Mouse (Mus musculus): ENCODE data around the gene Bcdin3d. TPM values are rescaled to one million over a fixed set of nuclear protein-coding genes. Genes with fewer than 3 reads are reported as not detected.

Gene Bcdin3d
- polyA plus RNA-seq, 1 experiment from 2014 or later: 13.7 TPM

DNA sequence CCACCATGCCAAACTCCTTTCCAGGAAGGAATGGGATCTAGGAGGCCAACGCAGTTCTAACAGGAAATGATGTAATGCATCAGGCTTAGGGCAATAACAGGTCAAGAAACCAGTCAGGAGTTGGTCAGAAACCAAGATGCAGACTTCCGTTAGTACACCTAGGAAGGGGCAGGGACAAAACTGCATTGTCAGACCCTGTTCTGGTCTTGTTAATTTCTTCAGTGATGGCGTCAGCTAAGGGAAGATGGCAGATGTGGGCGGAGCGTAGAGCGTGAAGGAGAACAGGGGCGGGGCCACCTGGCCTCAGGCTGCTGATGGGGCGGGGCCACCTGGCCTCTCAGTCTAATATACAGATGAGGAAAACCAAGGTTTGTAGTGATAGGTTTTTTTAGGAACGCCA lies 53.4 kb downstream of the Bcdin3d start:
- H3K4me2 ChIP-seq (ENCODE audit: low read depth, low read length): peak overlapping the region; percentile 52
- H3K27me3 ChIP-seq (ENCODE audit: control insufficient read depth, insufficient read depth, low read depth, low read length): no peaks in the 10 kb centered on the region
- no peak overlapping the region for H3K9ac ChIP-seq (ENCODE audit: low read length)
- H3K4me3 ChIP-seq (ENCODE audit: low read length): no peak overlapping the region
- peak overlapping the region; percentile 97 for H3K27ac ChIP-seq (ENCODE audit: low read length)
- H3K36me3 ChIP-seq (ENCODE audit: control insufficient read depth, insufficient read depth, low read length): peaks cover 8% of the 10 kb centered on the region
- peaks cover 24% of the 10 kb centered on the region for H3K4me1 ChIP-seq (replicated peaks; ENCODE audit: control insufficient read depth, insufficient read depth, low read length)
- 55% methylated on average over 9 of the region's 9 CpGs for WGBS
- H3K9me3 ChIP-seq (ENCODE audit: control insufficient read depth, low read length): no peaks in the 10 kb centered on the region
- peak; percentile 18 for ATAC-seq (ENCODE audit: low read depth)

DNA sequence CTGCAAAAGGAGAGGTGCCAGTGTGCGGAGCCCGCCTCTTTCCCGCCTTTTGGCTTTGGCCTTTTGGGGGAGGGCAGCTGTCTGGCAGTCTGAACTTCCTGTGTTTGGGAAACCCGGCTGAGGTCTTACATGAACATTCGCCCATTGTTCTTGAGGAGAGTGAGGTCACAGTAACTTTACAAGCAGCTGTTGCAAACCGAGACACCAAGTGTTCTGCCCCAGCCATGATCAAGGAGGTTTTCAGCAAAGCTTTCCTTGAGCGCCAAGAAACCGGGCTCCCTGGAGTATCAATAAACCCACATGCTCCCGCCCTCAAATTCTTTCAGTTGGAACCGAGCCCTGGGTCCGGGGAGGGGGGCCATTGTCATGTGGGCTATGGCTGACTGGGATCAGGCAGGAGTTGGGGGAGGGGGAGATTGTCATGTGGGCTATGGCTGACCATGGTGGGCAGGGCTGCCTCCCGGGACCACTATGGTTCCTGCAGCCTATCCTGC lies 54.0 kb downstream of the Bcdin3d start:
- Histone ChIP-seq H3K9ac (ENCODE audit: low read length) (peak overlapping the region; percentile 58), H3K36me3 (ENCODE audit: control insufficient read depth, insufficient read depth, low read length) (peaks cover 3% of the 10 kb centered on the region), H3K9me3 (ENCODE audit: control insufficient read depth, low read length) (no peaks in the 10 kb centered on the region), H3K27me3 (ENCODE audit: control insufficient read depth, insufficient read depth, low read depth, low read length) (no peaks in the 10 kb centered on the region), H3K27ac (ENCODE audit: low read length) (peak overlapping the region; percentile 97), H3K4me1 (replicated peaks; ENCODE audit: control insufficient read depth, insufficient read depth, low read length) (peaks cover 27% of the 10 kb centered on the region), H3K4me3 (ENCODE audit: low read length) (peak overlapping the region; percentile 15), H3K4me2 (ENCODE audit: low read depth, low read length) (peak overlapping the region; percentile 52)
- 2% methylated on average over 12 of the region's 12 CpGs for WGBS
- peak; percentile 74 for ATAC-seq (ENCODE audit: low read depth)

DNA sequence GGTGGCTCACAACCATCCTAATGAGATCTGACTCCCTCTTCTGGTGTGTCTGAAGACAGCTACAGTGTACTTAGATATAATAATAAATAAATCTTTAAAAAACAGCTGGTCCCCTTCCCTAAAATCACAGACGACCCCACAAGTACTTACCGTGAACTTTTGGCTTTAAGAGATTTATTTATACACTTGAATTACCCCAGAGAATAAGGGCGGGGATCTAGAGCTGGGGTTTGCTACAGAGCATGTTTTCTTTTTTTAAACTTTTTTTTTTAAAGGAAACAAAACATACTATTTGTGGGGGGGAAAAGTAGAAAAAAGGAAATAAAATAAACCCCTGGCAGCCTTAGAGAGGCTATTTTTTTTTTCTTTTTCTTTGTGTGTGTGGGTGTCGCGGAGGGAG lies 54.4 kb downstream of the Bcdin3d start:
- Histone ChIP-seq H3K9me3 (ENCODE audit: control insufficient read depth, low read length) (no peaks in the 10 kb centered on the region), H3K4me2 (ENCODE audit: low read depth, low read length) (peak overlapping the region; percentile 52), H3K36me3 (ENCODE audit: control insufficient read depth, insufficient read depth, low read length) (peaks cover 3% of the 10 kb centered on the region), H3K27ac (ENCODE audit: low read length) (peak overlapping the region; percentile 97), H3K4me1 (replicated peaks; ENCODE audit: control insufficient read depth, insufficient read depth, low read length) (peaks cover 27% of the 10 kb centered on the region), H3K9ac (ENCODE audit: low read length) (peak overlapping the region; percentile 58), H3K27me3 (ENCODE audit: control insufficient read depth, insufficient read depth, low read depth, low read length) (no peaks in the 10 kb centered on the region), H3K4me3 (ENCODE audit: low read length) (no peak overlapping the region; the same call in 1 of the 2 replicates)
- 6% methylated on average over 5 of the region's 5 CpGs for WGBS
- peak; percentile 8; the same call in 1 of the 2 replicates for ATAC-seq (ENCODE audit: low read depth)

Other genes with a start within 250 kb of the Bcdin3d start
- 0.69 and 0.82 TPM in 2 replicates for gene Kcnh3, start 249.9 kb downstream of the Bcdin3d start, polyA plus RNA-seq (2015; fragmentation: Nextera tagmentation; extraction: Ambion mirVana)
- 131 and 135 TPM in 2 replicates for gene Mcrs1, start 222.8 kb downstream of the Bcdin3d start, polyA plus RNA-seq (2015; fragmentation: Nextera tagmentation; extraction: Ambion mirVana)
- 54.0 and 55.1 TPM in 2 replicates for gene Prpf40b, start 179.6 kb downstream of the Bcdin3d start, polyA plus RNA-seq (2015; fragmentation: Nextera tagmentation; extraction: Ambion mirVana)
- gene Fam186b, start 178.8 kb downstream of the Bcdin3d start, polyA plus RNA-seq (2015; fragmentation: Nextera tagmentation; extraction: Ambion mirVana): 0.15 and 0.23 TPM in 2 replicates
- 29.1 and 29.3 TPM in 2 replicates for gene Fmnl3, start 104.2 kb downstream of the Bcdin3d start, polyA plus RNA-seq (2015; fragmentation: Nextera tagmentation; extraction: Ambion mirVana)
- 459 and 464 TPM in 2 replicates for gene Tmbim6, start 81.8 kb downstream of the Bcdin3d start, polyA plus RNA-seq (2015; fragmentation: Nextera tagmentation; extraction: Ambion mirVana)
- 7.5 and 9.5 TPM in 2 replicates for gene Nckap5l, start 17.0 kb downstream of the Bcdin3d start, polyA plus RNA-seq (2015; fragmentation: Nextera tagmentation; extraction: Ambion mirVana)
- gene Faim2, start 53.4 kb upstream of the Bcdin3d start, polyA plus RNA-seq (2015; fragmentation: Nextera tagmentation; extraction: Ambion mirVana): 0.93 and 0.94 TPM in 2 replicates
- gene Aqp2, start 104.3 kb upstream of the Bcdin3d start, polyA plus RNA-seq (2015; fragmentation: Nextera tagmentation; extraction: Ambion mirVana): not detected in 2 replicates
- gene Aqp5, start 116.1 kb upstream of the Bcdin3d start, polyA plus RNA-seq (2015; fragmentation: Nextera tagmentation; extraction: Ambion mirVana): 1.8 and 3.2 TPM in 2 replicates
- gene Aqp6, start 126.7 kb upstream of the Bcdin3d start, polyA plus RNA-seq (2015; fragmentation: Nextera tagmentation; extraction: Ambion mirVana): not detected in 2 replicates
- 165 and 178 TPM in 2 replicates for gene Racgap1, start 176.9 kb upstream of the Bcdin3d start, polyA plus RNA-seq (2015; fragmentation: Nextera tagmentation; extraction: Ambion mirVana)
- 1.6 and 1.7 TPM in 2 replicates for gene Asic1, start 195.6 kb upstream of the Bcdin3d start, polyA plus RNA-seq (2015; fragmentation: Nextera tagmentation; extraction: Ambion mirVana)
- 31.1 and 34.5 TPM in 2 replicates for gene Smarcd1, start 227.4 kb upstream of the Bcdin3d start, polyA plus RNA-seq (2015; fragmentation: Nextera tagmentation; extraction: Ambion mirVana)
- not detected in 2 replicates for gene Gm17349, start 230.8 kb upstream of the Bcdin3d start, polyA plus RNA-seq (2015; fragmentation: Nextera tagmentation; extraction: Ambion mirVana)
- 3.3 and 3.7 TPM in 2 replicates for gene Gpd1, start 242.8 kb upstream of the Bcdin3d start, polyA plus RNA-seq (2015; fragmentation: Nextera tagmentation; extraction: Ambion mirVana)

All from lung, embryonic 16.5 days (tissue).